Mouse (Mus musculus) intestine, embryonic 14.5 days (tissue): Measurements from ENCODE around the gene Chkb. TPM values are rescaled to one million over a fixed set of nuclear protein-coding genes. Genes with fewer than 3 reads are reported as not detected.

Experiments used
- ATAC-seq: fragments of 200-750 bp; cut with Nextera tagmentation; replicated peaks from 2 replicates; pipeline ENCODE4 v1.8.0; 2017; ENCODE audit warnings: low read depth, moderate number of reproducible peaks, moderate TSS enrichment, moderate library complexity; ENCODE audit not compliant: low FRiP score, low TSS enrichment
- DNase-seq: peaks from one replicate; pipeline ENCODE4 v3.0.0-alpha.2; 2018; ENCODE audit warnings: low spot score
- H3K27ac ChIP-seq: fragments of 300-500 bp; sonication (generic); 2 replicates; pipeline ENCODE4 v1.5.1; 2014; ENCODE audit warnings: low read depth, mild to moderate bottlenecking, control low read depth
- H3K27me3 ChIP-seq: fragments of 300-500 bp; sonication (generic); replicated peaks from 2 replicates; pipeline ENCODE4 v1.6.1; 2014; ENCODE audit warnings: low read length, control low read depth; ENCODE audit not compliant: control insufficient read depth, insufficient read depth
- H3K36me3 ChIP-seq: fragments of 300-500 bp; sonication (generic); 2 replicates; pipeline ENCODE4 v1.6.1; 2014; ENCODE audit warnings: low read length, control low read depth; ENCODE audit not compliant: control insufficient read depth, insufficient read depth
- H3K4me1 ChIP-seq: fragments of 300-500 bp; sonication (generic); replicated peaks from 2 replicates; pipeline ENCODE4 v1.6.1; 2014; ENCODE audit warnings: low read length, control low read depth, mixed read lengths; ENCODE audit not compliant: control insufficient read depth, insufficient read depth
- H3K4me2 ChIP-seq: fragments of 300-500 bp; sonication (generic); 2 replicates; pipeline ENCODE4 v1.6.1; 2014; ENCODE audit warnings: low read length
- H3K4me3 ChIP-seq: fragments of 300-500 bp; sonication (generic); 2 replicates; pipeline ENCODE4 v1.5.1; 2014; ENCODE audit warnings: low read depth, low read length, control low read depth, mixed read lengths
- H3K9ac ChIP-seq: fragments of 300-500 bp; sonication (generic); 2 replicates; pipeline ENCODE4 v1.6.1; 2014; ENCODE audit warnings: mild to moderate bottlenecking, low read length
- H3K9me3 ChIP-seq: fragments of 300-500 bp; sonication (generic); 2 replicates; pipeline ENCODE4 v1.6.1; 2016; ENCODE audit warnings: low read length, control low read depth; ENCODE audit not compliant: control insufficient read depth
- WGBS: fragments of 180-500 bp; shearing (Covaris S2); extraction: QIAGEN DNeasy Blood & Tissue Kit; methylation state at CpG from one replicate; pipeline ENCODE4 v1.1.7; 2014; 5-methylcytosine and 5-hydroxymethylcytosine counted together
- polyA plus RNA-seq: library from polyadenylated mRNA; unstranded; fragments of >200 nt; fragmentation: Nextera tagmentation; extraction: Ambion mirVana; gene quantifications from 2 replicates; pipeline ENCODE4 v1.2.1, GENCODE M21; 2014

The Chkb gene
- polyA plus RNA-seq, 1 experiment from 2014 or later, result 49.7 TPM

DNA sequence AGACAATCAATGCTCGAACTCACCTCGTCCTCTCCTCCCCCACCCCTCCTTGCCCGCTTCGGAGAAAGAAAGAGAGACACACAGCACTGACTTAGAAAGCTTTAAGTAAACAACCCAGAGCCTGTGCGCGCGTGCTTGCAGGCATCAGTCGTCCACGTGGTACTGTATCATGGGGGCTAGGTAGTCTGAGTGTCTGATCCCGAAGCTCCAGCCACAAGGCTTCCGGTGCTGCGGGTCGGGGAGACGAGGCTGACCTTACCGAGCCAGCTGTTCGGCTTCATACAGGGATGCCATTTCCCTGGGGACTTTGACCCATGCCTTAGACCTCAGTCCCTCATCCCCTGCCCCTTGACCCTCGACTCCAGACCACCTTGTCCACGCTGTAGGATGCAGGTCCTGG is 52.3 kb downstream of the Chkb start:
- H3K27me3 ChIP-seq, result peaks cover 46% of the 10 kb centered on the region
- H3K4me2 ChIP-seq, result peak overlapping the region; percentile 29
- ATAC-seq (no peak), DNase-seq (no peak)
- H3K9ac ChIP-seq, result no peak overlapping the region
- no peak overlapping the region for H3K27ac ChIP-seq
- H3K36me3 ChIP-seq, result peaks cover 4% of the 10 kb centered on the region; the same call in 1 of the 2 replicates
- WGBS, result 3% methylated on average over 18 of the region's 18 CpGs
- no peaks in the 10 kb centered on the region for H3K9me3 ChIP-seq
- peaks cover 26% of the 10 kb centered on the region for H3K4me1 ChIP-seq
- H3K4me3 ChIP-seq, result no peak overlapping the region; the same call in 1 of the 2 replicates

DNA sequence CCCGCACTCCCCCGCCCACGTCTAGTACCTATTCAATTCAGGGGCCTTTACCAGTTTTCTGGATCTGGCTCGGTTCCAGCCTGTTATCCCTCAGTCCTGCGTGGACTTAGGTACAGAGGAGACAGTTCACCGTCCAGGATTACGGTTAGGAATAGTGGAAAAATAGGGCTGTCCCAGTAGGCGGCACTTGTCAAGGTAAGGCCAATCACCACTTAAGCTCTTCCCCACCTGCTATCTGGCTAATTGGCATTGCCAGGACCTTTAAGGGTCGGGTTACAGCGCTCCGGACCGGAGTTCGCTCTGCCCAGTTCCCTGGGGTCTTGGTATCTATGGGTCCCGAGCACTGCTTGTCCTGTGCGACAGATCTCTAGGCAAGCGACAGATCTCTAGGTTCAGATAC is 52.8 kb downstream of the Chkb start, which contains the start of gene Tymp:
TSS of gene Tymp (minus strand) at position 83 of the 400 bp plus-strand sequence.
- Histone ChIP-seq H3K4me1 (peaks cover 26% of the 10 kb centered on the region), H3K4me3 (no peak within 1 kb of the TSS; the same call in 1 of the 2 replicates), H3K27ac (no peak within 1 kb of the TSS), H3K36me3 (peaks cover 8% of the 10 kb centered on the region), H3K4me2 (peak within 1 kb of the TSS; percentile 29), H3K27me3 (peaks cover 46% of the 10 kb centered on the region), H3K9me3 (no peaks in the 10 kb centered on the region), H3K9ac (no peak within 1 kb of the TSS)
- DNase-seq (no peak), ATAC-seq (no peak)
- WGBS, result 26% methylated on average over 16 of the region's 16 CpGs

Other genes with a start within 250 kb of the Chkb start
- gene Plxnb2, start 249.1 kb downstream of the Chkb start, polyA plus RNA-seq, result 149 and 150 TPM in 2 replicates
- gene Dennd6b, start 233.4 kb downstream of the Chkb start, polyA plus RNA-seq, result 13.9 and 16.2 TPM in 2 replicates
- gene Ppp6r2, start 218.4 kb downstream of the Chkb start, polyA plus RNA-seq, result 26.9 and 29.6 TPM in 2 replicates
- gene Sbf1, start 114.6 kb downstream of the Chkb start, polyA plus RNA-seq, result 52.6 and 53.6 TPM in 2 replicates
- 0.32 and 0.73 TPM in 2 replicates for gene Adm2, start 107.2 kb downstream of the Chkb start, polyA plus RNA-seq
- not detected in 2 replicates for gene Miox, start 95.5 kb downstream of the Chkb start, polyA plus RNA-seq
- 46.7 and 48.6 TPM in 2 replicates for gene Lmf2, start 74.2 kb downstream of the Chkb start, polyA plus RNA-seq
- gene Ncaph2, start 74.2 kb downstream of the Chkb start, polyA plus RNA-seq, result 157 and 170 TPM in 2 replicates
- 12.3 and 14.6 TPM in 2 replicates for gene Sco2, start 56.1 kb downstream of the Chkb start, polyA plus RNA-seq
- 1.2 and 1.5 TPM in 2 replicates for gene Tymp, start 52.9 kb downstream of the Chkb start, polyA plus RNA-seq
- 0.34 TPM in 1 of 2 replicates, not detected in the other for gene Odf3b, start 50.6 kb downstream of the Chkb start, polyA plus RNA-seq
- gene Klhdc7b, start 45.0 kb downstream of the Chkb start, polyA plus RNA-seq, result not detected in 2 replicates
- not detected in 2 replicates for gene Syce3, start 19.4 kb downstream of the Chkb start, polyA plus RNA-seq
- 0.60 and 0.76 TPM in 2 replicates for gene Cpt1b, start 4.0 kb downstream of the Chkb start, polyA plus RNA-seq
- 1.7 and 2.2 TPM in 2 replicates for gene C730034F03Rik, start 319 bp downstream of the Chkb start, polyA plus RNA-seq
- gene Gm44502, start 212 bp downstream of the Chkb start, polyA plus RNA-seq, result not detected in 2 replicates
- gene Mapk8ip2, start 24.0 kb upstream of the Chkb start, polyA plus RNA-seq, result 5.1 TPM in 2 replicates
- 14.4 and 15.4 TPM in 2 replicates for gene Arsa, start 47.5 kb upstream of the Chkb start, polyA plus RNA-seq
- gene Shank3, start 69.7 kb upstream of the Chkb start, polyA plus RNA-seq, result 1.9 and 2.1 TPM in 2 replicates
- gene Acr, start 138.4 kb upstream of the Chkb start, polyA plus RNA-seq, result 0.43 TPM in 1 of 2 replicates, not detected in the other
- gene Rabl2, start 162.0 kb upstream of the Chkb start, polyA plus RNA-seq, result 41.3 and 44.9 TPM in 2 replicates